Mouse (Mus musculus) limb, embryonic 13.5 days (tissue): Measurements from ENCODE around the gene Tmsb4x. TPM values are rescaled to one million over a fixed set of nuclear protein-coding genes. Genes with fewer than 3 reads are reported as not detected.
A peak's percentile ranks its signal among the peaks of the same experiment; 100 is the strongest.

Experiments
- ATAC-seq: fragments of 200-750 bp; cut with Nextera tagmentation; 2 replicates; pipeline ENCODE4 v1.8.0; 2017; ENCODE audit warnings: low read depth, moderate number of reproducible peaks, moderate TSS enrichment; ENCODE audit not compliant: low FRiP score
- H3K27ac ChIP-seq: fragments of 300-500 bp; sonication (generic); 2 replicates; pipeline ENCODE4 v1.5.1; 2015; ENCODE audit warnings: inconsistent platforms, mild to moderate bottlenecking, moderate library complexity
- H3K27me3 ChIP-seq: fragments of 300-500 bp; sonication (generic); 2 replicates; pipeline ENCODE4 v1.6.1; 2015; ENCODE audit warnings: mild to moderate bottlenecking, inconsistent platforms
- H3K36me3 ChIP-seq: fragments of 300-500 bp; sonication (generic); 2 replicates; pipeline ENCODE4 v1.6.1; 2015; ENCODE audit warnings: inconsistent platforms, mild to moderate bottlenecking, moderate library complexity
- H3K4me1 ChIP-seq: fragments of 300-500 bp; sonication (generic); 2 replicates; pipeline ENCODE4 v1.6.1; 2015; ENCODE audit warnings: inconsistent platforms
- H3K4me2 ChIP-seq: fragments of 300-500 bp; sonication (generic); replicated peaks from 2 replicates; pipeline ENCODE4 v1.6.1; 2015; ENCODE audit warnings: inconsistent platforms, mild to moderate bottlenecking, moderate library complexity
- H3K4me3 ChIP-seq: fragments of 300-500 bp; sonication (generic); 2 replicates; pipeline ENCODE4 v1.5.1; 2015; ENCODE audit warnings: moderate library complexity, mild to moderate bottlenecking, inconsistent platforms
- H3K9ac ChIP-seq: fragments of 300-500 bp; sonication (generic); 2 replicates; pipeline ENCODE4 v1.6.1; 2015; ENCODE audit warnings: mild to moderate bottlenecking, inconsistent platforms
- H3K9me3 ChIP-seq: fragments of 300-500 bp; sonication (generic); 2 replicates; pipeline ENCODE4 v1.6.1; 2016; ENCODE audit warnings: inconsistent platforms
- WGBS: fragments of 180-500 bp; shearing (Covaris S2); methylation state at CpG from one replicate; pipeline ENCODE4 v1.1.7; 2015; 5-methylcytosine and 5-hydroxymethylcytosine counted together
- polyA plus RNA-seq: library from polyadenylated mRNA; unstranded; fragments of >200 nt; fragmentation: Nextera tagmentation; extraction: Ambion mirVana; gene quantifications from 2 replicates; pipeline ENCODE4 v1.2.1, GENCODE M21; 2015

Tmsb4x gene
- polyA plus RNA-seq = 2,298 and 2,371 TPM in 2 replicates

- peak within 1 kb of the TSS; percentile 81 for H3K27ac ChIP-seq
- ATAC-seq = peak; percentile 87
- H3K4me1 ChIP-seq = peaks cover 3% of the 10 kb centered on the region; the same call in 1 of the 2 replicates
- peak within 1 kb of the TSS; percentile 79 for H3K9ac ChIP-seq
- 22% methylated on average over 39 of the region's 39 CpGs for whole genome bisulfite sequencing
- H3K27me3 ChIP-seq = peaks cover 45% of the 10 kb centered on the region
- peak within 1 kb of the TSS; percentile 55 for H3K4me3 ChIP-seq
- no peaks in the 10 kb centered on the region for H3K9me3 ChIP-seq
- no peaks in the 10 kb centered on the region for H3K36me3 ChIP-seq
- H3K4me2 ChIP-seq = peak within 1 kb of the TSS; percentile 60
These were observed at the start of gene Tmsb4x for GRCm38 (mm10) chrX:167208978-167209754. Gene Tmsb4x (minus strand): TSS chrX:167209315.

- Histone ChIP-seq H3K27me3 (peaks cover 26% of the 10 kb centered on the region), H3K4me3 (no peak overlapping the region), H3K4me1 (0 out of 2 replicates have a peak, but pooled peaks cover 4% of the 10 kb centered on the region), H3K27ac (no peak overlapping the region), H3K9me3 (no peaks in the 10 kb centered on the region), H3K4me2 (no peak overlapping the region), H3K36me3 (no peaks in the 10 kb centered on the region), H3K9ac (no peak overlapping the region)
- WGBS = 89% methylated on average over 3 of the region's 3 CpGs
- ATAC-seq = no peak
These were observed 32.6 kb upstream of the Tmsb4x start for GRCm38 (mm10) chrX:167241736-167242135.

DNA sequence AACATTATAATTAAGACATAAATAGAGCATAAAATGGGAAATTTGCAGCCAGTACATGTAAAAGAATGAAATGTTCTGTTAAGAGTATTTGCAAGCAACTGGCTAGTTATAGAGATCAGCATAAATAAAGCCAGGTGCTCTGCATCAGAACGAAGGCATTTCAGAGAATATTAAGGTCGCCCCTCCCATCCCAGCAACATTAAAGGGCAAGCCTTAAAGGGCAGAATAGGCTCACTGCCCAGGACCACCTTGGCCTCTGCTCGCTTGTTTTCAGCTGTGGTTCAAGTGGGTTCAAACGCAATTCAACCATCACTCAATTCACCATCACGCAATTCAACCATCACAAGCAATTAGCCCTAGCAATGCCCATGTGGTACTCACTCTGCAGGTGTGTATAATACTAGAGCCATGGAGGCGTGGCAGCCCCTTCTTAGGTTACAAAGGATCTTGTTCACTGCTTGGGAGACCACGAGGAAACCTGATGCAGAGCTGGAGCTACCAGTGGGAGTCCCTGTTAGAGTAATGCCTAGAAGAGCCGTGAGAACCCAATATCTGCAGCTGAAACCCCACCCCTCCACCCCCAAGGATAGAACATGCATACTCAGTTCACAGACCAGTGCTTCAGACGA is 30.3 kb upstream of the Tmsb4x start:
- H3K9me3 ChIP-seq = no peaks in the 10 kb centered on the region
- H3K9ac ChIP-seq = no peak overlapping the region
- H3K36me3 ChIP-seq = no peaks in the 10 kb centered on the region
- no peak overlapping the region for H3K4me2 ChIP-seq
- H3K4me3 ChIP-seq = no peak overlapping the region
- WGBS = 34% methylated on average over 9 of the region's 9 CpGs
- no peak overlapping the region for H3K27ac ChIP-seq
- H3K4me1 ChIP-seq = 0 out of 2 replicates have a peak, but pooled peaks cover 4% of the 10 kb centered on the region
- ATAC-seq = peak; percentile 48; the same call in 1 of the 2 replicates
- H3K27me3 ChIP-seq = peaks cover 40% of the 10 kb centered on the region

DNA sequence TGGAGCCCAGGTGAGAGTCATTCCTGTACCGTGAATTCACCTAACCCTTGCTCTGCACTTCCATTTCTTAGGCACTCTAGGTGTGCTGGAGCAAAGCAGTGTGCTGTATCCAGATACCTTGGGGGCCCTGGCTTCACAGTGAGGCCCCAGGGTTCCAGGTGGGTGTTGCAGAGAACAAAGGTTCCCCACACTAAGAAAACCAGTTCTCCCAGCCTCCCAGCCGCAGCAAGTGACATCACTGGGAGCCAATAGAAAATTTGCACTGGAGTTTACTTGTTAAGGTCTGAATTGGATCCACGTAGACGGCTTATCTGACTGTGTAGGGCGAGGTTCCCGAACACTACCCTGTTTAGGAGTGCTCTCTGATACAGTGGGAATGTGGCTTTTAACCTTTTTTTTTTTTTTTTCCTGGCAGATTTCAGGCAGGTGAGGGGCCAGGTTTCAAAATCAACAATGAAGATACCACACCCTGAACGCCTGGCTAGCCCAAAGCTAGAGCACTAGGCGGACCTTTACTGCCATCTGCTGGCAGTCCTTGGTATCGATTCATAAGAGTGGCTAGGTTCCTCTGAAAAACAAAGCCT is 24.1 kb upstream of the Tmsb4x start:
- H3K36me3 ChIP-seq = no peaks in the 10 kb centered on the region
- peaks cover 32% of the 10 kb centered on the region; the same call in 1 of the 2 replicates for H3K27me3 ChIP-seq
- no peak overlapping the region for H3K9ac ChIP-seq
- H3K4me2 ChIP-seq = peak overlapping the region; percentile 27; the same call in 1 of the 2 replicates
- WGBS = 27% methylated on average over 9 of the region's 9 CpGs
- ATAC-seq = peak; percentile 69; the same call in 1 of the 2 replicates
- no peak overlapping the region for H3K4me3 ChIP-seq
- H3K4me1 ChIP-seq = no peaks in the 10 kb centered on the region
- peak overlapping the region; percentile 28; the same call in 1 of the 2 replicates for H3K27ac ChIP-seq
- no peaks in the 10 kb centered on the region for H3K9me3 ChIP-seq

- H3K4me1 ChIP-seq = no peaks in the 10 kb centered on the region
- WGBS = 69% methylated on average over 8 of the region's 8 CpGs
- no peak overlapping the region for H3K27ac ChIP-seq
- ATAC-seq = no peak
- no peaks in the 10 kb centered on the region for H3K36me3 ChIP-seq
- peaks cover 25% of the 10 kb centered on the region; the same call in 1 of the 2 replicates for H3K27me3 ChIP-seq
- no peak overlapping the region for H3K4me2 ChIP-seq
- no peak overlapping the region for H3K9ac ChIP-seq
- H3K9me3 ChIP-seq = no peaks in the 10 kb centered on the region
- no peak overlapping the region for H3K4me3 ChIP-seq
These were observed 22.0 kb upstream of the Tmsb4x start for GRCm38 (mm10) chrX:167231150-167231549.

DNA sequence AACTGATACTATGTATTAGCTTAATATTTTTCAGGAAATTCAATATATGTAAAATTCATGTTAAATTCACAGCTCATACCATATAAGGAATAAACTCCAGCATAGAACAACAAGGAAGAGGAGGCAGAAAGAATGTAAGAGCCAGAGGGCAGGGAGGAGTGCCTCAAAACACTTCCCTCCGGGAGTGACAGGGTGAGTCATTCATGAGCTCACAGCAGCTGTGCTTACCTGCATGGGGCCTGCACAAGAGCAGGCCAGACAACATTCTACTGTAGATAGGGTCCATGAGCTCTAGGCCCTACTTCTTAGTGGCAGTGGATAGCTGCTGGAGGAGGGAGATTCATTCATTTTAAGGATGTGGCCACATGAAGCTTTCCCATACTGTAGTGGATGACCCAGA is 20.7 kb upstream of the Tmsb4x start:
- 46% methylated on average over 1 of the region's 1 CpGs for WGBS
- H3K4me3 ChIP-seq = no peak overlapping the region
- no peaks in the 10 kb centered on the region for H3K36me3 ChIP-seq
- peaks cover 18% of the 10 kb centered on the region; the same call in 1 of the 2 replicates for H3K27me3 ChIP-seq
- ATAC-seq = no peak
- no peak overlapping the region for H3K27ac ChIP-seq
- no peak overlapping the region for H3K4me2 ChIP-seq
- no peaks in the 10 kb centered on the region for H3K9me3 ChIP-seq
- H3K9ac ChIP-seq = no peak overlapping the region
- no peaks in the 10 kb centered on the region for H3K4me1 ChIP-seq

DNA sequence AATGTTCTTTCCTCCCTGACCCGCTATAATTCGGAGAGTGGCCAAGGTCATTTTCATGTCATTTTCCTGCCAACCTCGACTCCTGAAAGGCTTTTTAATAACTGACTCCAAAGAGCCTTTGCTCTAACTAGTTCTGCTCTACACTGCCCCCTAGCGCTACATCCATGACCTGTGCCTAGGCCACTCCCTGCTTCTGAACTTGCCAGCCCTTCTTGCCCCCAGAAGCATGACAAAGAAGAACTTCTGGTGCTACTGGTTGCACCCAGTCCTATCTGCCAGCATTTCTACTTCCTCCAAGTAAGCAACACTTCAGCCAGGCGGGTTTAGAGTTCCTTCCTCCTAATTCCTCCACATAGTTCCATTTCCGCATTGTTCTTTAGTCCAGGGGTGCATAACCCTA is 20.1 kb upstream of the Tmsb4x start:
- 38% methylated on average over 6 of the region's 6 CpGs for WGBS
- H3K27me3 ChIP-seq = peaks cover 12% of the 10 kb centered on the region; the same call in 1 of the 2 replicates

DNA sequence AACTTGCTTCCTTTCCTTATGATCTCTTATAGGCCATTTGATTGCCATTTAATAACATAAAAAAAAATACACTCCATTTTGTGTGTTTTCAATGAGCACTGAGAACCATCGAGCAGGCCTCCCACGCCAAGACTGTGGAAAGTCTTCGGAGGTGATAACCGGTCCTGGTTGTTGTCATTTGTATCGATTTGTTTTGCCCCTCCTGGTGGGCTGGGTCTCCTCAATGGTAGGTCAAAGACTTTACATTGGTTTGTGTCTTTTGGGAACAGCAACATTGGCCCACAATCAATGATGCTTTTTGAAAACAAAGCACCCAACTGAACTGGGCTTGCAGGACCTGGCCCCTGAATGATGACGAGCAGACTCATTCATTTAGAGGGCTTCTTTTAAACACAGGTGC is 18.6 kb upstream of the Tmsb4x start:
- H3K9ac ChIP-seq = no peak overlapping the region
- no peaks in the 10 kb centered on the region for H3K4me1 ChIP-seq
- H3K36me3 ChIP-seq = no peaks in the 10 kb centered on the region
- peaks cover 10% of the 10 kb centered on the region; the same call in 1 of the 2 replicates for H3K27me3 ChIP-seq
- no peak overlapping the region for H3K27ac ChIP-seq
- no peak for ATAC-seq
- no peaks in the 10 kb centered on the region for H3K9me3 ChIP-seq
- 91% methylated on average over 6 of the region's 6 CpGs for WGBS
- no peak overlapping the region for H3K4me3 ChIP-seq
- no peak overlapping the region for H3K4me2 ChIP-seq

More for the DNA sequence above, 20.1 kb upstream of the Tmsb4x start:
- ATAC-seq = no peak
- Histone ChIP-seq H3K9ac (no peak overlapping the region), H3K4me2 (no peak overlapping the region), H3K27ac (no peak overlapping the region), H3K4me1 (no peaks in the 10 kb centered on the region), H3K9me3 (no peaks in the 10 kb centered on the region), H3K4me3 (no peak overlapping the region), H3K36me3 (no peaks in the 10 kb centered on the region)

GRCm38 (mm10) chrX:167227138-167227537 is 18.0 kb upstream of the Tmsb4x start:
- Histone ChIP-seq H3K4me2 (no peak overlapping the region), H3K27ac (no peak overlapping the region), H3K4me1 (no peaks in the 10 kb centered on the region), H3K4me3 (no peak overlapping the region), H3K27me3 (peaks cover 5% of the 10 kb centered on the region; the same call in 1 of the 2 replicates), H3K36me3 (no peaks in the 10 kb centered on the region), H3K9me3 (no peaks in the 10 kb centered on the region), H3K9ac (no peak overlapping the region)
- ATAC-seq = no peak
- 83% methylated on average over 7 of the region's 7 CpGs for WGBS

- 92% methylated on average over 5 of the region's 5 CpGs for WGBS
- Histone ChIP-seq H3K27me3 (peaks cover 5% of the 10 kb centered on the region; the same call in 1 of the 2 replicates), H3K4me3 (no peak overlapping the region), H3K9ac (no peak overlapping the region), H3K4me2 (no peak overlapping the region), H3K9me3 (no peaks in the 10 kb centered on the region), H3K36me3 (no peaks in the 10 kb centered on the region), H3K27ac (no peak overlapping the region), H3K4me1 (no peaks in the 10 kb centered on the region)
- no peak for ATAC-seq
These were observed 17.5 kb upstream of the Tmsb4x start for GRCm38 (mm10) chrX:167226570-167226969.

GRCm38 (mm10) chrX:167212707-167213106 is 3.6 kb upstream of the Tmsb4x start:
- Histone ChIP-seq H3K9ac (no peak overlapping the region), H3K27ac (no peak overlapping the region), H3K36me3 (no peaks in the 10 kb centered on the region), H3K4me2 (no peak overlapping the region), H3K4me3 (no peak overlapping the region), H3K9me3 (no peaks in the 10 kb centered on the region), H3K4me1 (peaks cover 3% of the 10 kb centered on the region; the same call in 1 of the 2 replicates), H3K27me3 (peaks cover 35% of the 10 kb centered on the region)
- no peak for ATAC-seq
- WGBS = 31% methylated on average over 8 of the region's 8 CpGs
